Mouse (Mus musculus): ENCODE measurements around the gene Rab4b.

Gene Rab4b

GRCm38 (mm10) chr7:27178324-27179216 is at the start of gene Rab4b:
TSS of gene Rab4b (minus strand) at chr7:27178896.
- DNase-seq (ENCODE audit: low spot score): peak; percentile 99

- DNase-seq (ENCODE audit: low spot score): peak; percentile 92
Observed at GRCm38 (mm10) chr7:27228281-27228821, 49.7 kb upstream of the Rab4b start, which contains the start of gene Itpkc. TSS of gene Itpkc (minus strand) at chr7:27228661.

GRCm38 (mm10) chr7:27227676-27228075 is 49.0 kb upstream of the Rab4b start:
- DNase-seq (ENCODE audit: low spot score): peak; percentile 29

GRCm38 (mm10) chr7:27227276-27227675 is 48.6 kb upstream of the Rab4b start:
- no peak for DNase-seq (ENCODE audit: low spot score)

GRCm38 (mm10) chr7:27224877-27225575 is 46.3 kb upstream of the Rab4b start:
- no peak for DNase-seq (ENCODE audit: low spot score)

- DNase-seq (ENCODE audit: low spot score): peak; percentile 64
Observed at GRCm38 (mm10) chr7:27222538-27222937, 43.8 kb upstream of the Rab4b start.

- DNase-seq (ENCODE audit: low spot score): no peak
Observed at GRCm38 (mm10) chr7:27221939-27222338, 43.2 kb upstream of the Rab4b start.

GRCm38 (mm10) chr7:27219937-27220336 is 41.2 kb upstream of the Rab4b start:
- DNase-seq (ENCODE audit: low spot score): no peak

- no peak for DNase-seq (ENCODE audit: low spot score)
Observed at GRCm38 (mm10) chr7:27218586-27218985, 39.9 kb upstream of the Rab4b start.

- DNase-seq (ENCODE audit: low spot score): no peak
Observed at GRCm38 (mm10) chr7:27212626-27213025, 33.9 kb upstream of the Rab4b start.

- DNase-seq (ENCODE audit: low spot score): no peak
Observed at GRCm38 (mm10) chr7:27203730-27204449, 25.2 kb upstream of the Rab4b start.

- no peak for DNase-seq (ENCODE audit: low spot score)
Observed at GRCm38 (mm10) chr7:27198779-27199178, 20.1 kb upstream of the Rab4b start.

- no peak for DNase-seq (ENCODE audit: low spot score)
Observed at GRCm38 (mm10) chr7:27198355-27198754, 19.7 kb upstream of the Rab4b start.

- no peak for DNase-seq (ENCODE audit: low spot score)
Observed at GRCm38 (mm10) chr7:27197634-27198033, 18.9 kb upstream of the Rab4b start.

- no peak for DNase-seq (ENCODE audit: low spot score)
Observed at GRCm38 (mm10) chr7:27197136-27197535, 18.4 kb upstream of the Rab4b start.

GRCm38 (mm10) chr7:27195681-27196611 is 17.2 kb upstream of the Rab4b start, which contains the start of the genes BC024978 and Snrpa:
TSS of gene BC024978 (plus strand) at chr7:27195781.
TSS of gene Snrpa (minus strand) at chr7:27196271.
- peak; percentile 99 for DNase-seq (ENCODE audit: low spot score)

GRCm38 (mm10) chr7:27193731-27194130 is 15.0 kb upstream of the Rab4b start:
- no peak for DNase-seq (ENCODE audit: low spot score)

GRCm38 (mm10) chr7:27192434-27192833 is 13.7 kb upstream of the Rab4b start:
- DNase-seq (ENCODE audit: low spot score): no peak

- DNase-seq (ENCODE audit: low spot score): no peak
Observed at GRCm38 (mm10) chr7:27189271-27189931, 10.7 kb upstream of the Rab4b start.

- no peak for DNase-seq (ENCODE audit: low spot score)
Observed at GRCm38 (mm10) chr7:27185986-27186385, 7.3 kb upstream of the Rab4b start.

All from c-Kit-positive CD71-positive TER-119-positive erythroid progenitor cells, embryonic 14.5 days (primary cell).